Mouse (Mus musculus) embryonic fibroblast, embryonic 13.5 days (primary cell): ENCODE measurements at regions not wholly inside any gene's neighbourhood (a gene's known extent, or its start where the extent isn't known, plus 50 kb on each side); places are given as distances from the start of the nearest gene placed in this dataset.

Experiments
- CTCF ChIP-seq: IDR thresholded peaks from 2 replicates; pipeline ENCODE4 v1.5.1; 2011; ENCODE audit warnings: mild to moderate bottlenecking, control low read depth, low read length, moderate library complexity, borderline replicate concordance; ENCODE audit not compliant: insufficient read depth
- POLR2A ChIP-seq: IDR thresholded peaks from 2 replicates; pipeline ENCODE4 v1.6.1; 2011; ENCODE audit warnings: low read depth, mild to moderate bottlenecking, control low read depth, low read length, moderate library complexity

DNA sequence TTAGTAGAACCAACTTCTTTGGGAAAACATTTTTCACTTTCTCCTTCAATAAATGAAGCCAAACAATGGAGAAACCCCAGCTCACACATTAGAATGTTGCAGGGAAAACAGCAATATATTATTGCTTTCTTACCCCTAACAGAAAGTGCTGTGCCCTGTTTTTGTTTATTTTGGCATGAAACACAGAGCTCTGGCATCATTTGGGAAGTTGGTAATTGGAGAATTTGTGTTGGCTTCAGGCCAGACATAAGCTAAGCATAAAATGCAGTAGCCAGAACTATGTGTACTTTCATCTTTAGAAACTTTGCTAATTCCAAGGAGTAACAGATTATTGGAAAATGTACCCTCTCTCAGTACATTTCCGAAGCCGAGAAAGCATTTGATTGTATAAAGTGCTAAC lies 79.9 kb upstream of the Vegfc start:
- TF ChIP-seq POLR2A: no peak
- TF ChIP-seq CTCF: no peak
